Mouse (Mus musculus): ENCODE data around the gene Foxa1.

Foxa1 gene

DNA sequence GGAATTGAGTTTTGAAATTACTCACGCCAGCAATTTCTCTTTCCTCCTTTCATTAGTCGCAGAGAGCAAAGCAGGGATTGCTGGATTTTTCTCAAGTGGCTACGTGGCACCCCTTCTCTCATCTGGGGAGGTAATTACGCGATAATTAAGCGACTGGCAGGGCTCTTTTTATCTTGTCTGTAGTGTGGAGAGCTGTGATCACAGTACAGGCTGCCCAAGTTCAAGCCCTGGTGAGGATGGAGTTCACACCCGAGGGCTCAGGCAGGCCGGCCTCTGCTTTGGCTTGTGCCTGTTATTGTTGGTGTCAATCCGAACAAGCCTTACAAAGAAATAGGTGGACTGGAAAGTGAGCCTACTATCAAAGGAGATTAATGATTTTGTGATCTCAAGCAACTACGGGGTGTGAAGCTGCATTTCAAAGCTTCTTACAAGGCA is 7.1 kb downstream of the Foxa1 start:
- DNase-seq: no peak

DNA sequence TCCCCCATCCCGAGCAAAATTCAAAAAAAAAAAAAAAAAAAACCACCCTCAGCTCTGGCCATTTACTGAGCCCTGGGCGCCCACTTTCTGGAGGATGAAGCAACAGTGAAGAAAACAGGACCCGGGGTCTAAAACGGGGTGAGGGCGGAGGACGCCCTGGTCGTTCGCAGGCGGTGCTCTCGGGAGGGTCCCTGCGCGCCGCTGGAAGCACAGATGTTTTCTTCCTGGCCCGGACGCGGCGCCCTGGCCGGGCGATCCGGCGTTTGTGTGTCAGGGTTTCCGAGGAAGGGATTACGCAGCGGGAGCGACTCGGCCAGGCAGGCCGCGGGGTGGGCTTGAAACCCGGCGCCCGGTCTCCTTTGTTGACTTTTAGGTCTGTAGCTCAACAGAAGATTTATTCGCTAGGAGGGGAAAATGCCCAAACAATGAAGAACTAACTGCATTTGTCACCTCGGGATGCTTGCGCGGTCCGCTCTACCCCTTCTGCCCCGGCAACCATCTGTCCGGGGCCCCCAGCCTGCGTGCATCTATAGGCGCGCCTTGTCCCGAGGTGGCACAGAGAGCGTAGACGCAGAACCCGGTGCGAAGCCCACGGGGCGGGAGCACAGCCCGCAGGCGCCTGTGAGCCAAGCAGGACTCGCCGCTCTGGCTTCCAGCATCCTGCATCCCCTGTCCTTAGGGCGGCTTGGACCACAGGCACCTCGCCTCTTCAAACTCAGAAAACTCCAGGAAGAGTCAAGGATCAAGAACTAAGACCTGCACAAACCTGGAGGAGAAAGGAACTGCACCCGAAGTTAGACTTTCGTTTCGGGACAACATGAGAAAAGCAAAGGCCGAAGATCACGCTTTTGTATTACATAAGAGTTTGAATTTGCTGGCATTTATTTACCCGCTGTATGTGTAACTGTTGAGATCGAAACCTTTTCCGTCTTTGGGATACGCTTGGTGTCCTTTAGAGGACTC is 7.8 kb downstream of the Foxa1 start:
- DNase-seq: no peak

DNA sequence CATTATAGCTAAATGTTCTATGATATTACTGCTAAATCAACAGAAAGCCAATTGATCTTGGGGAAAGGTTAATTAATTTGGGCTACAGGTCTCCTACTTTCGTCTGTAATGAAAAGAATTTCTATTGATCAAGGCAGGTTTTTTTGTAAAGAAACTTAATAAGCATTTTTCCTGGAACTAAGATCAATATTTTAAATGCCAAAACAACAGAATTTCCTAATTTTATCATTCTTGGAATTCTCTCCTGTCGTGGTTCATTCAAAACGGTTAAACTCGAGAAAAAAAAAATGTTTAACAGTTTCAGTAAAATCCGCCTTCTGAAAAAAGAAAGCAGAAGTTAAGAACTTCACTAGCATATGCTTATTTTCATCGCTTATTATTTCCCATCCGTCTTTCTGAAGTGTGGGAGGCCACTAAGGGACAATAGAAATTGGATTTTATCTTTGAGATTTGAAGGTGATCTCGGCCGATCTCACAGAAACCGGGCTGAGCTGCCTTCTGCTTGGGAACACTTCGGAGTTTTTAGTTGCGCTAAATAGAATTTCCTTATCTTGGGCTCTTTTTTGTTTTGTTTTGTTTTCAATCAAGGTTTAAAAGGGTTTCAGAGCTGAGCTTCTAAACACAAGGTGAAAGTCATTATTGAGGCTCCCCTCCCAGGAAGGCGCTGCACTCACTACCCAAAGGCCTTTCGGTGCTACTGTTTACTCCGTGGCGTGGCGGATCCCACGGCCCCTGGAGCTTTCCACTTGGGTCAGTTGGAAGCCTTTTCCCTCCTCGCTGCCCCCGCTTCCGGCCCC is 8.7 kb downstream of the Foxa1 start:
- DNase-seq: no peak

DNA sequence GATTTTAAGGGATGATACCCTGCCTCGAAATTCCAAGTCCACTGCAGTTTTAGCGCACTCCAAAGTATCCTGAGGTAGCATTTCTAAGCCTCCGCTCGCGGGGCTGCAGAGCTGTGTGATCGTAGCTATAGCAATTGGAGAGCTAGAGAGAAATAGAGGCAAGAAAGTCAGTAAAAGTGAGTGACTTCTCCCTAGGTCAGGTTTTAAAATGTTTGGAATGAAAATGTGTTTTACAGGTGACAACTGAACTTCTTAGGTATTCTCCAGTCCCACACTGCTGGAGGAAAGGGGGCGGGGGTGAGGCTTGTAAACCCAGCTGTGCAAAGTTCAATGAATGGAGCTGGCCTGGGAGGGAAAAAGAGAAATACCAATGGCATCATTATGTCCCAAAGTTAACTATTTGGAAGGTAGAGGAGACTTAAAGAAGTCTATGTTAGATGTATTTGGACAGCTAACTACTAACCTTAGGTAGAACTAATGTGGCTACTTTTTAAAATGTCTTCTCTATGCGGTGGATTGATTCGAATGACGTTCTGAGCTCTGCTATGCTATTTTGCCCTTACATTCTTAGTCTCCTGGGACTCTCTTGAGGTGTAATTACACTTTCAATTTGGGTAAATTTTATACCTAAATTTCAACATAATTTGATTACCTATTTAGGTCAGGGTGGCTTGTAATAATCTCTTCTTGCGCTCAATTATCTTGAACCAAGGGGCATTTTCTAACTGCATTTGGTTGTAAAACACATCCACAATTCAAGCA is 9.6 kb downstream of the Foxa1 start:
- DNase-seq: no peak

DNA sequence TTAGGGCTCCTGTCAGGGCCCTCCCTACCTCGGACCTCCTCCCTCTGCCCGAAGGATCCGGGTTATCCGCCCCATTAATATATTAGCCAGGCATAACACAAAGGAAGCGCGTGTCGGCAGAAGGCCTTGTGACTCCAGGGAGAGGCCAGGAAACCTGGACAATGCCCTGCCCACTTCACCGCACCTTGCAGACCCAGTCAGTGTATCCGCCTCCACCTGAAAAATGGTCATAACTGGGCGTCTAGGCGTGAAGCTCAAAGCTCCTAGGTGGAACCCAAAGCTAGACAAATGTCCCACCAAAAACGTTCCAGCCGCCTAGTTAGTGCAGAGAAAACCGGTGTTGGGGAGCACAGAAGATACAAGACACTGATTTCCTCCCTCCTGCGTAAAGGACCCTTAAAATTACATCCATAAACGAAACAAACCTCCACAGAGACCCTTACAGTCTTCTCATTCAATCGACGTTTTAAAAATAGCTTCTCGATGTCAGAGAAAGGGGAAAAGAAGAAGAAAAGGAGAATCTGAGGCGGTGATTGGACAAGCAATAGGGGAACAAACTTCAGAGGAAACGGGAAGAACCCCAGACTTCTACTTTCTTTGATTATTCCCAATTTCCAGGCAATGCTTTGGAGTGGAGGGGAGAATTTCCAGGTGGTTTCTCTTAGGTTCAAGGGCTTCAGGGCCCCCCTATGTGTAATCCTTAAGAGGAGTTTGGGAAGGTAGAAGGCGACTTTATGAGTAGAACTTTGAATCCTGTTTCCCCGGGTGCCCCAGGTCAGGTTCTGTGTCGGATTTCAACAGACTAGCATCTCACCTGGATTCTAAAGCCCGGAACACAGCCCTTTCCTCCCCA is 10.4 kb downstream of the Foxa1 start:
- DNase-seq: no peak

DNA sequence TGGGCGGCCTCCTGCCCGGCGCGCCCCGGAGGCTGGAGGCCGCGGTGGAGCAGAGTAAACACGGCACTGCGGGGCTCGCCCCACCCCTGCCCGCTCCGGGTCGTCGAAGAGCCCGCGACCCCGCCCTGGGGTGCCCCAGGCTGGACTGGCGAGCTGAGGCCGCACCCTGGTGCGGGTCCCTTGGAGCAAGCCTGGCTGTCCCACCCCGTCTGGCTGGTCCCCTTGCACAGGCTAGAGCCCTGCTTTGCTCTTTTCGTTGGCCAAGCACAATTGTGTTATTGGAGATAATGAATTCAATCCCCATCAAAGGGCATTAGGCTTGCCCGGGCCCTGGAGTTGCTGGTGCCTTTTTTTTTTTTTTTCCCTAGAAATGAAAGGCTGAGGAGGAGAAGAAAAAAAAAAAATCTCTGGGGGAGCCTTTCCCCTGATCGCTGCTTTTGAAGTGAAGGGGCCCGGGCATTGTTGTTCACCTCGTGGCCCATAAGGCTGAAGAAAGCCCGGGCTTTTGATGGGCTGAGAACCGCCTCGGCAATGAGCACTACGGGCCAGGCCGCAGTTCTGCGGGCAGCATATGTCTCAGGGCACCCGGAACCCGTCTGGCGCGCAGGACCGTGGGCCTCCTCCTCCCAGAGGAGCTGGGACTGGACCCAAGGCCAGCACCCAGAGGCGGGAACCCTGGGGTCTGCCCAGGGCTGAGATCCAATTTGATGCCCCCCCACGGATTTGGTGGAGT is 11.7 kb downstream of the Foxa1 start:
- DNase-seq: no peak

DNA sequence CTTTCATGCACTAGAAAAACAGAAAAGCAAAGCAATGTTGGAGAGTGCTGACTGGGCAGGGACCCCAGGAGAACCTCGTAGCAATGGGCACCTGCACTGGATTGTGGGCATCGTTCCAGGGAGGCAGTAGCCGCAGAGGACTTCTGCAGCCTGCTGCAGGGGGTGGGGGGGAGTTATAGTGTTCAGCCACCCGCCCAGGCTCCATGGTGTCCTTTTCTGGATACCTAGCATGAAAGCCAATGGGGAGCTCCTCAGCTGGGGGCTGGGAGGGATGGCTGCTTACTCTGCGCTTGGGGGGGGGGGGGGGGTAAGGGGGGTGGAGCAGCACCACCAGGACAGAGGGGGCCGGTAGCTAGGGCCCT is 12.2 kb downstream of the Foxa1 start:
- no peak for DNase-seq

DNA sequence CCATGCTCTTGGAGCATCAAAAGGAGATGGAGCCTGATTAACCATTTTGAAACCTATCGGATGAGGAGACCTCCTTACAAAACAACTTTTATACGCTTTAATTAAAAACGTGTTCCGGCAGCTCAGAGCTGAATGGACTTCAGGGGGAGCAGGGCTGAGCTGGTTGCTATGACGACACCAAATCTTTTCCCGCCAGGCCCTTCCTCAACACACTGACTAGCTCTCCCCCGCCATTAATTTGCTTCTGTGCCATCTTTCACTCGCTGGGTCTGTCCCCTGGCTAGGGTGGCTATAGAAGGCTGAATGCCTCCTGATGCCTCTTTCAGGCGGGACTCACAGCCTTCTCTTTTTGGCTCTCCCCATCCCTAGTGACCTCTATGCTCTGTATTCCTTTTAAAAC is 16.2 kb downstream of the Foxa1 start:
- no peak for DNase-seq

DNA sequence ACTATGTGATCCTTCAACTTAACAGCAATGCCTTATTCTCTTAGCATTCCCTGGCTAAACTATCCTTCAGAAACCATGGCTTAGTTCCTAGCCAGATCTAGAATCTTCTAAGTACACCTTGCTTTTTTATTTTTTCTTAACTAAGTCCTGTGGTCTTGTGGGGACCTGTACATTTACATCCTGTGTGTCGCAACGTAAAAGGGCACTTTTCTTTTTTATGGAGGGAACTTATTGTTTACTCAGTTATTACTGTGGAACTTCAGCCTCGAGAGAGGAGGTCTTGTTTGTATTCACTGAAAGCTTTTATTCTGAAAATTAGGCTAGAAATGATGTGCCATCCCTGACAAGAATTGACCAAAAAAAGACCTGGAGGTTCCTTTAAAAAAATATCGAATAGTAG is 18.4 kb downstream of the Foxa1 start:
- DNase-seq: no peak

DNA sequence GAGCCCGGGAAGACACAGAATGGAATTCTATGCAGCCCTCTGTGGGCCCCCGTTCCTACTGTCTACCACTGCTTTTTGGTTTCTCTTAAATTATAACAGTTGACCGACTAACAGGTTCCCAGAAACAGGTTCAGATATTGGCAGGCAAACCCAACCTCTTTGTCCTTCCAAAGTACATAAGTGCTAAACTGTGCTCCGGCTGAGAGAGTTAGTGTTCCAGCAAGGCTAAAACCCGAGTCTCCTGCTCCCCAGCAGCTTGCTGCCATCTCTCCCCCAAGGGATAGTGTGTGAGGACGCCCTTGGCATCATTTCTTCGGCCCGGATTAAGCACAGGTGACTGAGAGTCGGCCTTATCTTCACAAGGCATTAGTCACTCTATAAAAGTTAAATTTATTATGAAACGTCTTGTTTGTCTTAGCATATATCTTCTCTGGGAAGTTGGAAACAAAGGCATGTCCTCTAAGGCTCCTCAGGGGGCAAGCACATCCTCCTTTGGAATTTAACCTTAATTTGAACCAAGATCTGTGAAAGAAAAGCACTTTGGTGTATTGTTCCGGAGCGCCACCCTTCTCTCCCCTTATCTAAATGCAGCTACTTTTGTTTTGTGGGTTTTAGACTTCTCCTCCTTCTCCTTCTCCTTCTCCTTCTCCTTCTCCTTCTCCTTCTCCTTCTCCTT is 30.9 kb downstream of the Foxa1 start:
- no peak for DNase-seq

DNA sequence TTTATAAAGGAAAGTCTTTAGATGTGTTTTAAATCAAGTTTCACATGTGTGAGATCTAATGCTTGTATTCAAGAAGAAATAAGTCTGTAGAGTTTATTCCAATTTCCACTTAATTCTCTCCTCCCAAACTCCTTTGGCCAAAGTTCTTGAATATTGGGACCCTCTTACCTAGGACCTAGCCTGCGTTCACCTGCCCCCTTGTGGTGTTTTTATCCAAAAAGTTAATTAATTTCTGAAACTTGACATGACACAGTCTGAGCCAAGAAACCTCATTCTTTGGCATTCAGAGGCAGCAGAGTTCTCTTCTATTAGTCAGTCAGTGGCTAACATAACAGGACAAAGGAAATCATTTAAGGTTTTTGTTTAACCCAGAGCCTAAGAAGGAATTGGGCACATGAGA is 32.2 kb downstream of the Foxa1 start:
- DNase-seq: no peak

DNA sequence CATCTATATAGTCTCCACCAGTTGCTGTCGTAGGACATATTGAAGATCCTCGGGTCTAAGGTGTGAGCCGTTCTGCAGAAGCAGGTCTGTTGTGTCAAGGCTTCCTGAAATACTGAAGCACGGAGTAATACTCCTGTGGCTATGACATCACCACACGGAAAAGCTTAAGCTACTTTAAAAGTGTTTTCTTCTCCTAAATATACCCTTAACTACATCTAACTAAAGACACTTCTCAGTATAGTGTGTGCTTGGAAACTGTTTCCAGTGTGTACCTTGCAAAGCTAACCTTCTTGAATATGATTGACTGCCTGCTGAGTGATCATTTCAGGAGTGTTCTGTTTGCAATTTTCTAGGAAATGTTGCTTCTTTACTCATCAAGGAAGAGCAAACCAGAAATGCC is 35.2 kb downstream of the Foxa1 start:
- DNase-seq: no peak

DNA sequence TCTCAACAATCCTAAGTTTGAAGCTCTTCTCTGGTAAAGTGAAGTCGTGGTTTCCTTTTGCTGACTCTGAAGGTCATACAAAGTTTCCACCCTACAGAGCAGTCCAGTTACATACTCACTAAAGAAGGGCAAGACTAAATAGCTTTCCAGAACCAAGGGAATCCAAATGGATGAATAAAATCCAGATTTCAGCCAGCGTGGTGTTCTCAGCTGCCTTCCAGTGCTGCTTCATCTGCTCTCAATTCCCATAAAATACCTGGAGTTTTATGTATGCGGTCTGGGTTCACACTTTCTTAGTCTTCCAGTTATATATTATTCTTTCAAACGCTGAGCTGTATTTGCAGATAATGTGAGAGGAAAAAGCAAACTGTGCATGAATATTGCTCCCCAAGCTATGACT is 35.6 kb downstream of the Foxa1 start:
- DNase-seq: no peak

DNA sequence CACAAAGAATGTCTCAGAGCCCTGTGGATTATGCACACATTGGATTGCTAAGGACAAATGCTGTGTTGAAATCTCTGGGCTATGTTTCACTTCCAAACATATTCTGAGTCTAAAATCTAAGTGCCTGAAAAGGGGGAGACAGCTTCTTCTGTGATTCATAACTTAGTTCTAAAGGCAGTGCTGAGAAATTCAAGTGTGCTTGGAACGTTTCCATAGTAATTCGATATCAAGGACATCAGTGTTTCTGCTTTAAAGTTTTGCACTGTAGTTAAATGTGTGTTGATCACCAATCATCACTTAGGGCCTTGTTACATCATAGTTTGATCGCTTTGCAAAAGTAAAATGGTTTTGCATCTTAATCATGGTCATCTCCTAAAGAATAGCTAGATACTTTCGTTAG is 37.0 kb downstream of the Foxa1 start:
- DNase-seq: no peak

DNA sequence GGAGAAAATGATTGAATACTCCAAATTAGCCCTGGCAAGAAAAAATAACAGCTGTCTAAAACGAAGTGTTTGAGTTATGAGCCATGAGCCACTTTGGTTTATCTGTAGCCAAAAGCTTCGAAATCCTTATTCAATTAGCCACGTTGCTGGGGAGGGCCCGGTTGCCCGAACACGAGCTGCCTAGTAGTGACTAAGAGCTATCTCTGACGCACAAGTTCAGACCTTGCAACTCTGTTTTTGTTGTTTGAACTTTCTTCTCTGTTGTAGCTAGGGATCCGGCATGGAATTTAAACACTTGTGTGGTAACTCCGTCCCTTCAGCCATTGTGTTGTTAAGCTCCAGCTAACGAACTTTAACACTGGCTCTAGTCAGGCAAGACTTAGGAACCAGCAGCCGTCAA is 37.8 kb downstream of the Foxa1 start:
- no peak for DNase-seq

DNA sequence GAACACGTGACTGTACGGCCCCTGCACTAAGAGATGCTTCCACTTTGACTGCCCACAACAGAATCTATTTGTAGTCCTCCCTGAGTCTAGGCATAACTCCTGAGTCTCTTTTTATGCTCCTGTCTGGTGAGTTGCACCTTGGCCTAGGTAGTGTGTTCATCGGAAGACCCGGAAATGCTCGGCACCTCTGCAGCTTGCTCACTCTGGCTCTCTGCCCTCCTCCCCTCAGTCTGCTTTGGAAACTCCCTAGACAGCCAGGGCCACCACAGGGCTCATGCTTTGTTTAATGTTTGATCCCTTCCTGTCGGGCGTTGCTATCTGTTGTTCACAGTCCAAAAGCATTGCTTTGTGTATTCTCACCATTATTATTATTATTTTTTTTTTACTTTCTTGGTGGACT is 41.4 kb downstream of the Foxa1 start:
- DNase-seq: no peak

DNA sequence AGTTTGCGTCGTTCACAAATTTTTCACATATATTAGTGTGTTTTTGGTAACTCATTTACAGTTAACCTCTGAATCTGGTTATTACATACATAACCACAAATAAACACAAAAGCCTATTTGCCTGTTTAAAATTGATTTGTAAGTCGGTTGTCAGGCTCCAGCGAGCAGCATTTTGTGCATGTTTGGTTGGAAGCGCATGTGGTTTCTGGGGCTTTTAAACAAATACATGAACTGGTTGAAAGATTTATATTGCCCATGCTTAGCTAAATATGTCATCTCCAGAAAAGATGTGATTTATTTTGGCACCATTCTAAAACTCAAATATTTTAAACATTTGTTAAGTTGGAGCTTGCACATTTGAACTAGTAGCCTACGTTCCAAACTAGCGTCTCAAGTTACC is 46.5 kb downstream of the Foxa1 start:
- no peak for DNase-seq

DNA sequence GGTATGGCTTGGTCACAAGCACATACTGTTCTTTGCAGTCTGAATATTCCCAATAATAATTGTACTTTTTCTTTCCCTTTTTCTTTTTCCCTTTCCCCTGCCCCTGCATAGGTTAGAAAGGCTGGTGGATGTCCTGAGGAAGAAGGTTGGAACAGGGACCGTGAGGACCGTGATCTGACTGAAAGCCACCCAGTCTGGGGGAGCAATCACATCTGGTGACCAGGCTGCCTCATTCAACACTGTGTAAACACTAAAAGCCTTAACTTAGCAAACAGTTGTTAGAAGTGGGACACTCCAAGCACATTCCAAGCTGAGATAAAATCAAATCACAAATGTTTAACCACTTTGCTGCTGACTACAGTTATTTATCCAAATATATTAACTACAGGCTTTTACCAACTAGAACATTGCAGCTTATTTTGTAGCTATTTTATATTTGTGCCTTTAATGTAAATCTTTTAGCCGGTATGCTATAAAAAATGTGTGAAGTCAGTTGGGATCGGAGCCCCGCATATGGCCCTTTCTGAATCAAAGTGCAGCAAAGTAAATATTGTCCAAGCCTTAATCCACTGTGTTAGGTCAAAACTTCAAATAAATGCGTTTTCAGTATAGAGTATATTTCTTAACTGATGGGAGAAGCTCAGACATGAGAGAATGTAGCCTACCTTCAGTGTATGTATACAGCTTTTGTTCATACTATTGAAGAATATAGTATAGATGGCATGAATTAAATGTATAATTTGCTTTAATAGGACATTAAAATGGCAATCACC is 50.2 kb downstream of the Foxa1 start:
- DNase-seq: no peak

Data from kidney, postnatal 10 days (tissue).